Mouse (Mus musculus): ENCODE data around the gene Mpeg1. TPM values are rescaled to one million over a fixed set of nuclear protein-coding genes. Genes with fewer than 3 reads are reported as not detected.

Mpeg1 gene
- total and polyA plus RNA-seq, 3 experiments: 43.8 to 270 (median 68.0) TPM

DNA sequence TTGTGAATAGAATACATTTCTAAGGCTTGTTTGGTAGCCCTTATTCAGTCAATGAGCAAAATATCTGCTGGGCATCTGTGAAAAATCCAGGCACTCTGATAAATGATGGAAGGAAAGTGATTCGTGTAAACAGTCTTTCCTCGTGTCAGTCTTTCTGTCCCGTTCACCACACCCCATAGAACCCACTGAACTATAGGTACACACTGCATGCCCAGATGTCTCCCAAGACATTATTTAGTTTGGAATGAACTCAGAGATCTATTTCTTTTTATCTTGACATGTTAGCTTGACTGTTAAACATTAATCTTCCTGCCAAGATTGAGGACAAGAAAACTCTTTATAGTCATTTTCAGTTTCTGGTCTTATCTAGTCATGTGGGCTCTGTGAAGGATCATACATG, 42.3 kb upstream of the Mpeg1 start:
- in situ Hi-C loops (cut with MboI; ENCODE audit: low pct_ligation_motif_present, low pct_unique_long_range_greater_than_20kb, low sequenced_read_pairs) (no loop called here), dilution Hi-C loops (cut with MboI; ENCODE audit: extremely low pct_ligation_motif_present, extremely low pct_unique_long_range_greater_than_20kb, low sequenced_read_pairs) (no loop called here)
- Histone ChIP-seq H3K4me3 (replicated peaks in 1 of 3; ENCODE audit: low read depth in 2 of 3, low read length in 2 of 3, poor library complexity in 1 of 3) (no peak overlapping the region), H3K27ac (ENCODE audit: insufficient read depth, low read depth) (no peak overlapping the region), H3K36me3 (replicated peaks in 1 of 2; ENCODE audit: control insufficient read depth in 1 of 2, insufficient read depth in 1 of 2, low read length in 1 of 2) (no peaks in the 10 kb centered on the region), H3K9ac (ENCODE audit: insufficient read depth, low read depth) (no peak overlapping the region), H3K4me1 (ENCODE audit: control insufficient read depth in 1 of 2, insufficient read depth in 2 of 2) (no peaks in the 10 kb centered on the region), H3K79me2 (replicated peaks; ENCODE audit: control insufficient read depth, extremely low read depth, insufficient read depth, poor library complexity, severe bottlenecking) (no peaks in the 10 kb centered on the region), H3K27me3 (replicated peaks) (no peaks in the 10 kb centered on the region), H3K4me2 (ENCODE audit: insufficient read depth, low read depth, poor library complexity, severe bottlenecking) (no peak overlapping the region), H3K9me3 (replicated peaks; ENCODE audit: low read length) (no peaks in the 10 kb centered on the region)
- DNase-seq (ENCODE audit: extremely low read depth): no peak
- no peak for TF ChIP-seq MAZ (IDR thresholded peaks at IDR 0.05; ENCODE audit: low read depth, low read length)
- TF ChIP-seq E2F4 (IDR thresholded peaks at IDR 0.05; ENCODE audit: insufficient replicate concordance, low read depth, low read length): no peak
- no peak for TF ChIP-seq GABPA (IDR thresholded peaks at IDR 0.05; ENCODE audit: insufficient replicate concordance, low read depth, low read length)
- no peak for TF ChIP-seq MAX (IDR thresholded peaks at IDR 0.05; ENCODE audit: low read length)
- no peak for TF ChIP-seq RAD21 (IDR thresholded peaks at IDR 0.05; ENCODE audit: low read depth, low read length)
- no peak for TF ChIP-seq NRF1 (IDR thresholded peaks at IDR 0.05; ENCODE audit: low read depth, low read length)
- TF ChIP-seq KAT2A (IDR thresholded peaks at IDR 0.05; ENCODE audit: insufficient replicate concordance, low read length): no peak
- no peak for TF ChIP-seq NELFE (IDR thresholded peaks at IDR 0.05; ENCODE audit: low read depth, low read length)
- TF ChIP-seq CHD1 (IDR thresholded peaks at IDR 0.05; ENCODE audit: low read depth, low read length): no peak
- no peak for TF ChIP-seq USF1 (IDR thresholded peaks at IDR 0.05; ENCODE audit: low read depth, low read length)

DNA sequence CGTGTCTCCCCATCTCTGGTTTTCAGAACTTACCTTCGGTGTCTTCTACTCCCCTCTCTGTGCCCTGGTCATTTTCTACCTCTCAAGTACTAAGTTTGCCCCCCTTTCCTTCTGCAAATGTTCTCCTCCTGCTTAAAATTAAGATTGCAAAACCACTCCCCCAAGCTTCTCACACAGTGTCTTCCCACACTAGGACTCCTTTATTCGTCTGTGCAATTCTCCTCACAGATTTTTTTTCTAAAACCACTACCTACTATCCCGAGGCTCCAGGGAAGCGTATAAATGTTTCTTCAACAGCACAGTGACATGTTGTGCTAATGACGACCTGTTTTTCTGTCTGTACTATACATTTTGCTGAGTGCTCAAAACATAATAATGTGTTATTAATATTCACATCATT, 40.0 kb upstream of the Mpeg1 start:
- TF ChIP-seq UBTF (IDR thresholded peaks at IDR 0.05; ENCODE audit: low read depth, low read length) (no peak), MAX (IDR thresholded peaks at IDR 0.05; ENCODE audit: low read length) (no peak)
- dilution Hi-C loops (cut with MboI; ENCODE audit: extremely low pct_ligation_motif_present, extremely low pct_unique_long_range_greater_than_20kb, low sequenced_read_pairs): no loop called here
- DNase-seq (ENCODE audit: extremely low read depth): no peak
- in situ Hi-C loops (cut with MboI; ENCODE audit: low pct_ligation_motif_present, low pct_unique_long_range_greater_than_20kb, low sequenced_read_pairs): no loop called here
- Histone ChIP-seq H3K4me3 (replicated peaks in 1 of 3; ENCODE audit: low read depth in 2 of 3, low read length in 2 of 3, poor library complexity in 1 of 3) (no peak overlapping the region), H3K79me2 (replicated peaks; ENCODE audit: control insufficient read depth, extremely low read depth, insufficient read depth, poor library complexity, severe bottlenecking) (no peaks in the 10 kb centered on the region), H3K36me3 (replicated peaks in 1 of 2; ENCODE audit: control insufficient read depth in 1 of 2, insufficient read depth in 1 of 2, low read length in 1 of 2) (no peaks in the 10 kb centered on the region), H3K27me3 (replicated peaks) (no peaks in the 10 kb centered on the region), H3K9me3 (replicated peaks; ENCODE audit: low read length) (no peaks in the 10 kb centered on the region), H3K4me2 (ENCODE audit: insufficient read depth, low read depth, poor library complexity, severe bottlenecking) (no peak overlapping the region), H3K4me1 (ENCODE audit: control insufficient read depth in 1 of 2, insufficient read depth in 2 of 2) (no peaks in the 10 kb centered on the region), H3K9ac (ENCODE audit: insufficient read depth, low read depth) (no peak overlapping the region), H3K27ac (ENCODE audit: insufficient read depth, low read depth) (no peak overlapping the region)

DNA sequence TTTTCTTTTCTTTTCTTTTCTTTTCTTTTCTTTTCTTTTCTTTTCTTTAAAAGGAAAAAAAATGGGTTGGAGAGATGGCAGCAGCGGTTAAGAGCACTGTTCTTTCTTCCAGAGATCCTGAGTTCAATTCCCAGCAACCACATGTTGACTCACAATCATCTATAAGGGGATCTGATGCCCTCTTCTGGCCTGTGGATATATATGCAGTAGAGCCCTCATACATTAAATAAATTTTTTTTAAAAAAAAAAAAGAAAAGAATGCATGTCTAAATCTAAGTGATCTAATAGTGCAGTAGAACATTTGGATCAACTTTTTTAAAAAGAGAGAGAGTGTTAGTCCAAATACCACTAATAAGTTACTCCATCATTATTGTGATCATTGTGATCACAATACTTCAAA, 38.9 kb upstream of the Mpeg1 start:
- TF ChIP-seq NELFE (IDR thresholded peaks at IDR 0.05; ENCODE audit: low read depth, low read length) (no peak), ETS1 (conservative IDR thresholded peaks at IDR 0.05; ENCODE audit: low read depth, low read length) (no peak), MYC (IDR thresholded peaks at IDR 0.05; ENCODE audit: low read depth, low read length) (0 out of 2 replicates have a peak, but pooled peaks have one; percentile 48), ZNF384 (IDR thresholded peaks at IDR 0.05; ENCODE audit: low read depth, low read length) (peak; percentile 81), CTCF (conservative IDR thresholded peaks at IDR 0.05 in 1 of 2, IDR thresholded peaks at IDR 0.05 in 1 of 2; ENCODE audit: low read depth in 2 of 2, low read length in 2 of 2) (peak in 1 of 2 experiments; percentile 36; a peak in 2 of 4 replicates), RAD21 (IDR thresholded peaks at IDR 0.05; ENCODE audit: low read depth, low read length) (peak; percentile 25)

More for the DNA sequence above, 38.9 kb upstream of the Mpeg1 start:
- no peak for DNase-seq (ENCODE audit: extremely low read depth)
- no peak overlapping the region for H3K4me2 ChIP-seq (ENCODE audit: insufficient read depth, low read depth, poor library complexity, severe bottlenecking)
- no peaks in the 10 kb centered on the region for H3K27me3 ChIP-seq (replicated peaks)
- dilution Hi-C loops (cut with MboI; ENCODE audit: extremely low pct_ligation_motif_present, extremely low pct_unique_long_range_greater_than_20kb, low sequenced_read_pairs) (no loop called here), in situ Hi-C loops (cut with MboI; ENCODE audit: low pct_ligation_motif_present, low pct_unique_long_range_greater_than_20kb, low sequenced_read_pairs) (no loop called here)
- no peak overlapping the region for H3K27ac ChIP-seq (ENCODE audit: insufficient read depth, low read depth)
- H3K4me1 ChIP-seq (ENCODE audit: control insufficient read depth in 1 of 2, insufficient read depth in 2 of 2): peaks cover 0 to 8% of the 10 kb centered on the region in 2 experiments; a peak in 2 of 4 replicates
- no peaks in the 10 kb centered on the region for H3K79me2 ChIP-seq (replicated peaks; ENCODE audit: control insufficient read depth, extremely low read depth, insufficient read depth, poor library complexity, severe bottlenecking)
- H3K9ac ChIP-seq (ENCODE audit: insufficient read depth, low read depth): no peak overlapping the region
- no peak overlapping the region for H3K4me3 ChIP-seq (replicated peaks in 1 of 3; ENCODE audit: low read depth in 2 of 3, low read length in 2 of 3, poor library complexity in 1 of 3)
- H3K36me3 ChIP-seq (replicated peaks in 1 of 2; ENCODE audit: control insufficient read depth in 1 of 2, insufficient read depth in 1 of 2, low read length in 1 of 2): no peaks in the 10 kb centered on the region
- no peaks in the 10 kb centered on the region for H3K9me3 ChIP-seq (replicated peaks; ENCODE audit: low read length)
